Mouse (Mus musculus) hindbrain, embryonic 11.5 days (tissue): Measurements from ENCODE around the gene Cetn4. TPM values are rescaled to one million over a fixed set of nuclear protein-coding genes. Genes with fewer than 3 reads are reported as not detected.

Source experiments
- ATAC-seq: fragments of 200-750 bp; cut with Nextera tagmentation; 2 replicates; pipeline ENCODE4 v1.8.0; 2017; ENCODE audit warnings: mild to moderate bottlenecking, moderate TSS enrichment, moderate library complexity; ENCODE audit not compliant: low FRiP score
- DNase-seq: peaks from one replicate; pipeline ENCODE4 v3.0.0-alpha.2; 2015; ENCODE audit warnings: low spot score
- H3K27ac ChIP-seq: fragments of 300-500 bp; sonication (generic); 2 replicates; pipeline ENCODE4 v1.5.1; 2014; ENCODE audit warnings: mild to moderate bottlenecking, low read depth, low read length
- H3K27me3 ChIP-seq: fragments of 300-500 bp; sonication (generic); 2 replicates; pipeline ENCODE4 v1.6.1; 2014; ENCODE audit warnings: mild to moderate bottlenecking, low read length, moderate library complexity, mixed read lengths; ENCODE audit not compliant: control insufficient read depth, insufficient read depth
- H3K36me3 ChIP-seq: fragments of 300-500 bp; sonication (generic); 2 replicates; pipeline ENCODE4 v1.6.1; 2014; ENCODE audit warnings: mild to moderate bottlenecking, low read length, moderate library complexity, mixed read lengths; ENCODE audit not compliant: control insufficient read depth, insufficient read depth
- H3K4me1 ChIP-seq: fragments of 300-500 bp; sonication (generic); replicated peaks from 2 replicates; pipeline ENCODE4 v1.6.1; 2014; ENCODE audit warnings: low read length, mixed read lengths; ENCODE audit not compliant: control insufficient read depth, insufficient read depth
- H3K4me2 ChIP-seq: fragments of 300-500 bp; sonication (generic); replicated peaks from 2 replicates; pipeline ENCODE4 v1.6.1; 2014; ENCODE audit warnings: mild to moderate bottlenecking, low read depth, low read length
- H3K4me3 ChIP-seq: fragments of 300-500 bp; sonication (generic); 2 replicates; pipeline ENCODE4 v1.5.1; 2014; ENCODE audit warnings: low read depth, low read length
- H3K9ac ChIP-seq: fragments of 300-500 bp; sonication (generic); 2 replicates; pipeline ENCODE4 v1.6.1; 2014; ENCODE audit warnings: low read depth, low read length
- H3K9me3 ChIP-seq: fragments of 300-500 bp; sonication (generic); 2 replicates; pipeline ENCODE4 v1.6.1; 2016; ENCODE audit warnings: low read length; ENCODE audit not compliant: control insufficient read depth
- WGBS: fragments of 180-500 bp; shearing (Covaris S2); extraction: QIAGEN DNeasy Blood & Tissue Kit; methylation state at CpG from one replicate; pipeline ENCODE4 v1.1.7; 2014; 5-methylcytosine and 5-hydroxymethylcytosine counted together
- polyA plus RNA-seq: library from polyadenylated mRNA; unstranded; fragments of >200 nt; fragmentation: Nextera tagmentation; extraction: Ambion mirVana; gene quantifications from 2 replicates; pipeline ENCODE4 v1.2.1, GENCODE M21; 2014

Gene Cetn4
- 1.4 and 1.8 TPM in 2 replicates for polyA plus RNA-seq

DNA sequence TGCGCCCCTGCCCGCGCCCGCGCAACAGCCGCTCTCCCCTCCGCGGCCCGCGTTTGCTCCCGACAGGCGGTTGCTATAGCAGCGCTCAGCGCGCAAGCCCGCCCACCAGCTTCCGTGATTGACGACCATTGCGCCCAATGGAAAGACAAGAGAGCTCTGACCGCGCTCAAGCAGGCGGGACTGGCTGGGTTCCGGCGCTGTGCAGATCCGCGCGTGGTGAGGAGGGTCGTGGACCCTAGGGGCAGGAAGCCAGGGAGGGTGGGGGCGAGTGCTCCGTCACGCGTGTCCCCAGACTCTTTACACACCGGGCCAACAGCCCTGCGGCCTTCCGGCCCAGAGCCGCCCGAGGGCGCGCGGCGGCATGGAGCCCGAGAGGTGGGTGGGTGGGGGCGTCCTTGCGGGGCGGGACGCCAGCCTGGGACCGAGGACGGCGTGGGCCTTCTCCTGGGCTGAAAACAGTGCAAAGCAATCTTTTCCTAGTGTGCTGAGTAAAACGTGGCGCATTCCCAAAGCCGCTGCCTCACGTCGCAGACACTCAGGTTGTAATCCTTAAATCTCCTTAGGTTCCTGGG, at the start of gene Cetn4, which contains the start of gene Bbs12:
Gene Cetn4, minus strand, starts transcription at position 339 of the 572 bp plus-strand sequence.
Gene Bbs12, plus strand, starts transcription at position 185 of the 572 bp plus-strand sequence.
- H3K27ac ChIP-seq = peak within 1 kb of the TSS; percentile 47; the same call in 1 of the 2 replicates
- peak within 1 kb of the TSS; percentile 82 for H3K4me3 ChIP-seq
- DNase-seq (peak; percentile 99), ATAC-seq (peak; percentile 100)
- under 1% methylated on average over 54 of the region's 54 CpGs for WGBS
- H3K36me3 ChIP-seq = no peaks in the 10 kb centered on the region
- H3K4me1 ChIP-seq = 0 out of 2 replicates have a peak, but pooled peaks cover 2% of the 10 kb centered on the region
- H3K9ac ChIP-seq = peak within 1 kb of the TSS; percentile 86
- H3K9me3 ChIP-seq = no peaks in the 10 kb centered on the region
- peak within 1 kb of the TSS; percentile 53 for H3K4me2 ChIP-seq
- H3K27me3 ChIP-seq = no peaks in the 10 kb centered on the region

DNA sequence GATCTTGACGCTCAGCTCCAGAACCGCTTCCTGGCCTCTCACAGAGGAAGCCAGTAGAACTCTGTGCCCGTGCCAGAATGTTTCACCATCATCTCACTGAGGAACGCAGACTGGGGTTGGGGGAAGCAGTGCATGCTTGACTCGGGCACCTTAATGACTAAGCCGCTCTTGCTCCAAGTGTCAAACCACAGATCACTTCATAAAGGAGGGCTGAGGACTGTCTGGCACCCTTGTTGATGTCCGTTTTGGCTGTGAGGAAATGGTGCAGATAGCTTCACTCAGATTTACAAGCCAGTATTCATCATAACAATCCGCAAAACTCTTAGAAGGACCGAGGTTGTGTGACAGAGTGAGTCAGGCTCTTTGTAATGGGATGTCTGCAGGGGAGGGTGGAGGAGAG, 48.2 kb upstream of the Cetn4 start:
- Histone ChIP-seq H3K4me1 (no peaks in the 10 kb centered on the region), H3K36me3 (no peaks in the 10 kb centered on the region), H3K4me3 (no peak overlapping the region), H3K27me3 (no peaks in the 10 kb centered on the region), H3K9ac (no peak overlapping the region), H3K27ac (no peak overlapping the region), H3K9me3 (no peaks in the 10 kb centered on the region), H3K4me2 (no peak overlapping the region)
- ATAC-seq (no peak), DNase-seq (no peak)
- WGBS = 89% methylated on average over 9 of the region's 9 CpGs

DNA sequence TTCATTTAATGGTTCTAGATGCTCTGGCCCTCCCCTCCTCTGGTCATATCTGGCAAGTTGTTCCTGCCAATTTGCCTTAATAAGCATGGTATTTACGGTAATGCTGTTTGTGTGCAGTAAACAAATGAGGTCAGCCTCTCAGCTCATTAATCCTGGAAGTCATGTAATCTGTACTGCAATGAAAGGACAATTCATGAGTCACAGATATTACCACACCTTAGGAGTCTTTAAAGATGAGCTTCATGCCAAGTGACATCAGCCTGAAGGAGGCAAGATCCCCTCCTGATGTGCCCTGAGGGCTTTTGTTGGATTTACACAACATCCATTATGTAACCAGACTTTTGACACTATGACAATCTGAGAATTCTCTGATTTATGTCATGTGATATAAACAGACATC, 42.2 kb upstream of the Cetn4 start:
- WGBS = 90% methylated on average over 1 of the region's 1 CpGs
- H3K27me3 ChIP-seq = no peaks in the 10 kb centered on the region; the same call in 1 of the 2 replicates
- DNase-seq (no peak), ATAC-seq (no peak)
- H3K36me3 ChIP-seq = no peaks in the 10 kb centered on the region
- H3K4me1 ChIP-seq = no peaks in the 10 kb centered on the region
- H3K9ac ChIP-seq = no peak overlapping the region
- H3K4me2 ChIP-seq = no peak overlapping the region
- no peak overlapping the region for H3K4me3 ChIP-seq
- no peaks in the 10 kb centered on the region for H3K9me3 ChIP-seq
- H3K27ac ChIP-seq = no peak overlapping the region

DNA sequence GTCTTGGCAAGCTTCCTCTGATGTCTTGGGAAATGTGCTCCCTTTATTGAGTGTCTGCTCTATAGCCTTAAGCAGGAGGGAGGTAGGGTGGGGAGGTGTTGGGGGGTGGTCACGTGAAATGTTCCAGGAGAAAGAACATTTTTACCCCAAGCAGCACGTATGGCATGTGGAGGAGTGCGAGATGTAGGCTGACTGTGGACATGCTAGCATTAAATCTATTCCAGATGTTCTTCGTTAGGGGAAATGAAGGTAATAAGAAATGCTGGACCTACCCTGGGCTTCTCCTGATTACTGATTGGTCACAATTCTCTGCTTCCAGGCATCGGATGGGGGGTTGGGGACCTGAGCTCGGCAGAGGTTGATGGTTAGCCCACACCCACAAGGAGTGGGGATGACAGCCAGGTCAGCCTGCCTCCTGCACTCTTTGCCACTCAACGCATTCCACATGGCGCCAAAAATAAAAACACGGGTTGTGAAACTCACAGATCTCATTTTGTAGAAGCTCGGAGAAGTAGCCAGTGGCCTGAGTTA, 41.5 kb upstream of the Cetn4 start:
- WGBS = 75% methylated on average over 10 of the region's 10 CpGs
- no peak overlapping the region for H3K4me2 ChIP-seq

DNA sequence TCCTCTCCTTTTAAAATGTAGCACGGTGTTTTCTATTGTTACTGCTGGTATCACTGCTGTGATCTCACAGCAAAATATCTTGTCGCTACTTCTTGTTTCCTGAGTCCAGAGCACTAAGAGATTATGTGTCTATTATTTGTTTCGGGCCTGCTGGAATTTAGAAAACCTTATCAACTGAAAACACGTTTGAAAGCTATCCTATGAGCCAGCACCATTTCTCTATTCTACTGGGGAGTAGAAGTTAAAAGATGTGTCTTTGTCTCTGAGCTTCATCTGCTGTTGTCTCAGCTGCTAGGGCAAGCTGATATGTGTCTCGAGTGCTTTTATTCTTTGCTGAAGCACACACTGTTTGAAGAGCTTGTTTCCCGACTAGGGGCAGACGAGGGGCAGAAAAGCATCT, 37.9 kb upstream of the Cetn4 start:
- no peak for ATAC-seq
- no peak for DNase-seq
- Histone ChIP-seq H3K4me2 (no peak overlapping the region), H3K27me3 (peaks cover 18% of the 10 kb centered on the region), H3K27ac (no peak overlapping the region), H3K4me3 (no peak overlapping the region), H3K9ac (no peak overlapping the region), H3K9me3 (no peaks in the 10 kb centered on the region), H3K4me1 (peaks cover 4% of the 10 kb centered on the region; the same call in 1 of the 2 replicates), H3K36me3 (no peaks in the 10 kb centered on the region)
- WGBS = 67% methylated on average over 7 of the region's 7 CpGs

More for the DNA sequence above, 41.5 kb upstream of the Cetn4 start:
- no peaks in the 10 kb centered on the region for H3K9me3 ChIP-seq
- no peak overlapping the region for H3K4me3 ChIP-seq
- H3K36me3 ChIP-seq = no peaks in the 10 kb centered on the region
- no peak overlapping the region for H3K27ac ChIP-seq
- peaks cover 7% of the 10 kb centered on the region for H3K27me3 ChIP-seq
- no peak for ATAC-seq
- no peak overlapping the region for H3K9ac ChIP-seq
- DNase-seq = no peak
- H3K4me1 ChIP-seq = peaks cover under 1% of the 10 kb centered on the region; the same call in 1 of the 2 replicates

DNA sequence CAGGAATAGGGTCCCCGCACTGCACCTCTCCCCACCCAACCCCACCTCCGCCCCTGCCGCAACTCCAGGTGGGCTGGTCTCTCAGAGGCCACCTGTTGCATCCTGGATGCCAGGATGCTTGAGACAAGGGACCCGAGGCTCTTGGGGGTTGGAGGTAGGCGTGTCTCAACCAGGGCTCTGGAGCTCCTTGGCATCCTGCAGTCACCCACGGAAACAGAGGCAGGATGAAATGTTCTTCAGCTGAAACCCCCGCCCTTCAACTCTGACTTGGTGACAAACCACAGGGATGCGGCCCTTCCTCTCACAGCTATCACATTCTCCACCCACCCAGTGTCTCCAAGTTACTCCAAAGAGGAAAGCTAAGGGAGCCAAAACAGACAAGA, 36.6 kb upstream of the Cetn4 start:
- no peaks in the 10 kb centered on the region for H3K36me3 ChIP-seq
- peak overlapping the region; percentile 51 for H3K9ac ChIP-seq
- 15% methylated on average over 8 of the region's 8 CpGs for whole genome bisulfite sequencing
- DNase-seq (no peak), ATAC-seq (no peak)
- peaks cover 19% of the 10 kb centered on the region for H3K27me3 ChIP-seq
- peak overlapping the region; percentile 99 for H3K4me2 ChIP-seq
- H3K4me3 ChIP-seq = peak overlapping the region; percentile 51
- H3K9me3 ChIP-seq = no peaks in the 10 kb centered on the region
- peaks cover 4% of the 10 kb centered on the region; the same call in 1 of the 2 replicates for H3K4me1 ChIP-seq
- H3K27ac ChIP-seq = no peak overlapping the region

DNA sequence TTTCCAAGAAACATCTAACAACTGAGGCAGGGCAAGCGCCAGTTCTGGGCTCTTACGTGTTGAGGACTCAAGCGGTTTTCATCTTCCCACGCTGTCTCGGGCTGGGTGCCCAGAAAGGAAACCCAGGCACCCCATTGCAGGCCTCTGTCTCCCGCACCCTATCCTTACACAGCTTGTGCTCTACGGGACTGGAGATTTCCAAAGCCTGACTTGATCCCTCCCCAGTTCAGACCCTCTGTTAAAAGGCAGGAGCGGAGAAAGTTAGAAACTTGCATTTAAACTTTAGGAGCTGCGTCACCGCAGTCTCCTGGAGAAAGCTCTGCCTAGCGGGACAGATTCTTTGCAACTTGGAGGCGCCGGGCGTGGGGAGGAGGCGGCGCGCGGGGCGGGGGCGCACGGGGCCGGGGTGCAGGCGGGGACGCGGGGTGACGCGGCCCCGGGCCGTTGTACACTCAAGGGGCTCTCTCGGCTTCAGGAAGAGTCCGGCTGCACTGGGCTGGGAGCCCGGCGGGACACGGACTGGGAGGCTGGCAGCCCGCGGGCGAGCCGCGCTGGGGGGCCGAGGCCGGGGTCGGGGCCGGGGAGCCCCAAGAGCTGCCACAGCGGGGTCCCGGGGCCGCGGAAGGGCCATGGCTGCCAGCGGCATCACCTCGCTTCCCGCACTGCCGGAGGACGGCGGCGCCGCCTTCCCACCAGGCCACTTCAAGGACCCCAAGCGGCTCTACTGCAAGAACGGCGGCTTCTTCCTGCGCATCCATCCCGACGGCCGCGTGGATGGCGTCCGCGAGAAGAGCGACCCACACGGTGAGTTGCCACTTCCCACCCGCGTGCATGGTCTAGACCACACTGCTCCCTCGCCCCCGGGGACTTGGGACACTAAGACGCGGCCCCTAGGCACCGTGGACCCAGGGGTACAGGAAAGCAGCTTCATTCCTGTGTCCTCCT, 36.0 kb upstream of the Cetn4 start, which contains the start of gene Fgf2:
Gene Fgf2, plus strand, starts transcription at position 126 of the 945 bp plus-strand sequence.
- Histone ChIP-seq H3K9me3 (no peaks in the 10 kb centered on the region), H3K27ac (no peak within 1 kb of the TSS), H3K27me3 (peaks cover 19% of the 10 kb centered on the region), H3K9ac (peak within 1 kb of the TSS; percentile 51), H3K36me3 (no peaks in the 10 kb centered on the region), H3K4me1 (peaks cover 4% of the 10 kb centered on the region; the same call in 1 of the 2 replicates), H3K4me3 (peak within 1 kb of the TSS; percentile 51), H3K4me2 (peak within 1 kb of the TSS; percentile 99)
- DNase-seq (peak; percentile 55), ATAC-seq (peak; percentile 79)
- WGBS = 1% methylated on average over 60 of the region's 75 CpGs

DNA sequence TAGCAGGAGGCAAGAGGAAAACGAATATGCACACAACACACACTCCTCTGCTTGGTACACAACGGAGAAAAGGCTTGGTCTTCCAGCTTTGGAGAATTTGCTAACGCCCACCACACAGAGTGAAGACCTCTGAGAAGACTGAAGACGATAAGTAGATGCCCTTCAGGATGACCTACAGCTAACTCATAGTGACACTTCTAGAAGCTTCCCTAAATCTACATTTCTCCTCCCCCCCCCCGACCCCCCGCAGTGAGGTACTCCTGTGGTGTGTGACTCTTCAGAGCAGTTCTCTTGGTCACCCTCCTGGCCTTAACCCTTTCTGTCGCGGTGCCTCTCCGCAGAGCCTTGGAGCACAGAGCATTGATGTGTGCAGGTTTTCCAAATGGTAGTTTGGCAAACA, 35.2 kb upstream of the Cetn4 start:
- H3K9ac ChIP-seq = no peak overlapping the region
- H3K4me1 ChIP-seq = peaks cover 4% of the 10 kb centered on the region; the same call in 1 of the 2 replicates
- no peaks in the 10 kb centered on the region for H3K9me3 ChIP-seq
- H3K36me3 ChIP-seq = no peaks in the 10 kb centered on the region
- H3K27ac ChIP-seq = no peak overlapping the region
- DNase-seq (no peak), ATAC-seq (no peak)
- peaks cover 19% of the 10 kb centered on the region for H3K27me3 ChIP-seq
- 28% methylated on average over 9 of the region's 9 CpGs for WGBS
- H3K4me2 ChIP-seq = peak overlapping the region; percentile 99; the same call in 1 of the 2 replicates
- peak overlapping the region; percentile 51; the same call in 1 of the 2 replicates for H3K4me3 ChIP-seq
